Mouse (Mus musculus): Measurements from ENCODE around the gene Numa1.
"Not testable (repeated sequence)": the region's sequence is repeated elsewhere in the genome, so short reads cannot be mapped to it uniquely, and the experiment has no call there.

Numa1 gene

DNA sequence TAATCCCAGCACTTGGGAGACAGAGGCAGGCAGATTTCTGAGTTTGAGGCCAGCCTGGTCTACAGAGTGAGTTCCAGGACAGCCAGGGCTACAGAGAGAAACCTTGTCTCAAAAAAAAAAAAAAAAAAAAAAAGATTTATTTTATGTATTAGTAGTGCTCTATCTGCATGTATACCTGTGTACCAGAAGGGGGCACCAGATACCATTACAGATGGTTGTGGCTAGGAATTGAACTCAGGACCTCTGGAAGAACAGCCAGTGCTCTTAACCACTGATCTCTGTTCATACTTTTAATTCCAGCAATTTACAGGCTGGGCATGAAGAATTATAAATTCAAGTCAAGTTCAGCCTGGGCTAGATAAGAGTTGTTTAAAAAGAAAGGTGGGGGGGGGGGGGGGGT, 114.6 kb downstream of the Numa1 start:
- DNase-seq (ENCODE audit: low spot score) = not testable (repeated sequence)

DNA sequence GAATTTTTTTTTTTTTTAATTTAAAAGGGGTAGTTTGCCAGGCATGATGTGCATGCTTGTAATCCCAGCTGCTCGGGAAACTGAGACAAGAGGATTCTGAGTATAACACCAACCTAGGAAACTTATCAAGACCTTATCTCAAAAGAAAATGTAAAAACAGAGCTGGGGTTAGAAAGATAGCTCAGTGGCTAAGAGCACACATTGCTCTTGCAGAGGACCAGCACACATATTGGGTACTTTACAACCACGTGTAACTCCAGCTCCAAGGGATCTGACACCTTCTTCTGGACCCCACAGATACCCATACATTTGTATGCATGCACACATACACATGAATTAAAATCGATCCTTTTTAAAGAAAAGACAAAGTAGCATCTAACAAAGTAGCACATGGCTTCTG, 127.4 kb downstream of the Numa1 start:
- DNase-seq (ENCODE audit: low spot score) = no peak

DNA sequence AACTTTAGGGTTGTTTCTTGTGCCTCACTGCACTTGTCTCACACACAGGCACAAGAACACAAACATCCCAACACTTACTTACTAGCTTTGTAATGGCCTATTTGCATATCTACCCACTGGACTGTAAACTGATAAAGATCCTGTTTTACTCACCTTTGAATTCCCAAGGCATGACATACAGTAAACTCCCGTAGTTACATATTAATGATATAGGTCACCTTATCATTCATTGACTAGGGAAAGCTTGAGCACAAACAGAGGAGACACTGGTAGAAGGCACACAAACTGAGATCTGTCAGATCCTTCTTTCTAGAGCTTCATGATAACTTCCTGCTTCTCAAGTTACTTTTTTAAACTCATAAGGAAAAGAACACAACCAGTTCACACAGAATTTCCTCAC, 128.3 kb downstream of the Numa1 start:
- no peak for DNase-seq (ENCODE audit: low spot score)

DNA sequence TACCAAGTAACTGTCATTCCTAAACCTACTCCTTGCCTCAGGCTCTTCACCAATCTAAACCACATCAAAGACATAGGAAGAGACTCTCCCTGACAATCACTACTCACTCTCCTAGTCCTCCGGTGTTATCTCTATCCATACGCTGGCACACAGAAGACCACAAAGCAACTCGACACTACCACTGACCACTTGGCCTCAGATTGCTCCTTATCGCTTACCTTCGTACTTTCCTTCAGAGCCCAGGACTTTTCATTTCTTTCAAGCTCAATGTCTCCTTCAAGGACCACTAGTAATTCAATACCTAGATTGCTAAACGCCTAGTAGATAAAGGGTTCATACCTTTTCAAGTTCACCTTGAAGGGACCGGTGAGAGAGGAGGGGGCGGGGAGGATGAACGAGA, 130.0 kb downstream of the Numa1 start:
- DNase-seq (ENCODE audit: low spot score) = no peak
